Mouse (Mus musculus): ENCODE results near the gene Grap. TPM values are rescaled to one million over a fixed set of nuclear protein-coding genes. Genes with fewer than 3 reads are reported as not detected.

Grap gene
- polyA plus RNA-seq, 1 experiment from 2014 or later, result 72.1 TPM

DNA sequence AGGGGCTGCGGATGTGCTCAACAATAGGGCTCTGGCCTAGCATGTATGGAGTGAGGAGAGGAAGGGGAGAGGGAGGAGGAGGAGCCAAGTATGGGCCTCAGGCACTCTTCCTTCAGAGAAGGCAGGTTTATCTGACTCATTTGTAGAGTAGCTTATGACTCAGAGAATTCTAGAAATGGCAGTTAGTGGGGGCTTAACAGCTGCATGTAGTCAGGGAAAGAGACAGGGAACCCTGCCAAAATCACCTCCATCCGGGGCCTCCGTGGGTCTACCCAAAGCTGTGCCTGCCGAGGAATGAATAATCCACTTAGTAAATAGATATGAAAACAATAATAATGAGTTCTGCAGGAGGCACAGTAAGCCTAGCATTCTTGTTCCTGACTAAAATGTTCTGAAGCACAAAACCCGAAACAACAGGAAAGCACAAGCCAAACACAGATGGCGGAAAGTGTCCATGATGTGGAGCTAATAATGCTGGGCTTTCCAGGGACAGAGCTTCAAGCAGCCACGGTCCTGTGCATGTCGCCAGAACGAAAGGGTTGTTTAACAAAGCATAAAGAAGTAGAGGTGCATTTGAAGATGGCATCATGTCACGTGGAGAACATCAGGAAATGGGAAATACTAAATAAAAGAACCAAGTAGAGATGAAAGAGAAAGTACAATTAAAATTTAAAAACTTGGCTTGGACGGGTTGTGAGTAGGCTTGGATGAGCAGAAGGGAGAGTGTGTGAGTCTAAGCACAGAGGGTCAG is 8.3 kb upstream of the Grap start:
- DNase-seq (ENCODE audit: low spot score), result peak; percentile 69
- Histone ChIP-seq H3K9ac (replicated peaks; ENCODE audit: low read depth) (no peak overlapping the region), H3K4me1 (ENCODE audit: insufficient read depth, low read depth, low read length) (peaks cover 5% of the 10 kb centered on the region; the same call in 1 of the 2 replicates), H3K27ac (ENCODE audit: low read length) (peak overlapping the region; percentile 22), H3K9me3 (ENCODE audit: low read length) (no peaks in the 10 kb centered on the region), H3K27me3 (replicated peaks; ENCODE audit: insufficient read depth, low read length) (no peaks in the 10 kb centered on the region), H3K36me3 (ENCODE audit: insufficient read depth, low read length) (no peaks in the 10 kb centered on the region), H3K4me3 (ENCODE audit: low read depth, low read length) (no peak overlapping the region), H3K4me2 (replicated peaks; ENCODE audit: low read depth, low read length) (no peak overlapping the region)
- 39% methylated on average over 11 of the region's 11 CpGs for WGBS
- TF ChIP-seq CTCF (IDR thresholded peaks at IDR 0.05) (no peak), EP300 (IDR thresholded peaks at IDR 0.05) (no peak)
- ATAC-seq, result peak; percentile 81

DNA sequence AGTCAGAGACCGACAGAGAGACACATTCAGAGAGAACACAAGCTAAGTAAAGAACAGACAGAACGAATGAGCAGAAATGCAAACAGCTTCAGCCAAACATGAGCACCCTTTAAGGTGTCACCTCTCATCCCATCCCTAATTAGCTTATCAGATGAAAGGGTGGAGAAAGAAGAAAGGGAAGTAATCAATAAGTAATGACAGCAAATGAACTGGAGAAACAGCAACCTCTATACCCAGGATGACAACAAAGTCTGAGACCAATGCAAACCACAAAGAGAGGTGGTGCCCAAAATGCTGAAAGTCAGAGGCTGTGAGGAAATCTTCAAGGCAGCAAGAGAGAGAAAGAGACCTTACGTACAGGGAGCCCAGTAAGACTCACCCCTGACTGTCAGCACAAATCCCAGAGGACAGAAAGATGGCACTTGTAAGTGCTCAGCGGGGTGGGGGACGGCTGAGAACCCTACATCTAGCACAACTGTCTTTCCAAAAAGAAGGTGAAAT is 7.7 kb upstream of the Grap start:
- no peaks in the 10 kb centered on the region for H3K36me3 ChIP-seq (ENCODE audit: insufficient read depth, low read length)
- no peaks in the 10 kb centered on the region for H3K9me3 ChIP-seq (ENCODE audit: low read length)
- H3K9ac ChIP-seq (replicated peaks; ENCODE audit: low read depth), result no peak overlapping the region
- 60% methylated on average over 5 of the region's 5 CpGs for WGBS
- ATAC-seq (no peak), DNase-seq (ENCODE audit: low spot score) (no peak)
- H3K27me3 ChIP-seq (replicated peaks; ENCODE audit: insufficient read depth, low read length), result no peaks in the 10 kb centered on the region
- no peak overlapping the region for H3K4me3 ChIP-seq (ENCODE audit: low read depth, low read length)
- peaks cover 5% of the 10 kb centered on the region; the same call in 1 of the 2 replicates for H3K4me1 ChIP-seq (ENCODE audit: insufficient read depth, low read depth, low read length)
- H3K4me2 ChIP-seq (replicated peaks; ENCODE audit: low read depth, low read length), result no peak overlapping the region
- H3K27ac ChIP-seq (ENCODE audit: low read length), result no peak overlapping the region
- TF ChIP-seq EP300 (IDR thresholded peaks at IDR 0.05) (no peak), CTCF (IDR thresholded peaks at IDR 0.05) (no peak)

DNA sequence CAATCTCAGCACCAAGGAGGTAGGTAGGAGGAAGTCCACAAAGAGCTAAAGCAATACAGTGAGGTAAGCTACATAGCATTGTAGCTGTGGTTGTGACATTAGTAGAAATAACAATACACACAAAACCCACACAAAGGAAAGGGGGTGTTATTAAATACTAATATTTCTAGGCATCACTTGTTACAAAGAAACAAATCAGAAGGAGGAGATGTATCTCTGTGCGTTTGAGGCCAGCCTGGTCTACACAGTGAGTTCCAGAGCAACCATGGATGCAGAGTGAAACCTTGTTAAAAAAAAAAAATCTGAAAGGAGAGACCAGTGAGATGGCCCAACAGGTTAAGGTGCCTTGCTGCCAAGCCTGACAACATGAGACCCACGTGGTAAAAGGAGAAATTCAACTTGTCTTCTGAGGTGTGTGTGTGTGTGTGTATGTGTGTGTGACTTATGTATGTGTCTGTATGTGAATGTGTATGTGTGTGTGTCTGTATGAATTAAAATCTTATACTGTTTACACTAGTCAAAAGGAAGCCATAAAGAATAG is 6.5 kb upstream of the Grap start:
- no peak overlapping the region for H3K4me2 ChIP-seq (replicated peaks; ENCODE audit: low read depth, low read length)
- H3K4me1 ChIP-seq (ENCODE audit: insufficient read depth, low read depth, low read length), result peaks cover 5% of the 10 kb centered on the region; the same call in 1 of the 2 replicates
- H3K36me3 ChIP-seq (ENCODE audit: insufficient read depth, low read length), result no peaks in the 10 kb centered on the region
- no peaks in the 10 kb centered on the region for H3K9me3 ChIP-seq (ENCODE audit: low read length)
- H3K4me3 ChIP-seq (ENCODE audit: low read depth, low read length), result no peak overlapping the region
- no peak for TF ChIP-seq CTCF (IDR thresholded peaks at IDR 0.05)
- TF ChIP-seq EP300 (IDR thresholded peaks at IDR 0.05), result no peak
- ATAC-seq, result no peak
- 60% methylated on average over 2 of the region's 2 CpGs for WGBS
- no peak for DNase-seq (ENCODE audit: low spot score)
- H3K27ac ChIP-seq (ENCODE audit: low read length), result no peak overlapping the region
- H3K9ac ChIP-seq (replicated peaks; ENCODE audit: low read depth), result no peak overlapping the region
- H3K27me3 ChIP-seq (replicated peaks; ENCODE audit: insufficient read depth, low read length), result no peaks in the 10 kb centered on the region

DNA sequence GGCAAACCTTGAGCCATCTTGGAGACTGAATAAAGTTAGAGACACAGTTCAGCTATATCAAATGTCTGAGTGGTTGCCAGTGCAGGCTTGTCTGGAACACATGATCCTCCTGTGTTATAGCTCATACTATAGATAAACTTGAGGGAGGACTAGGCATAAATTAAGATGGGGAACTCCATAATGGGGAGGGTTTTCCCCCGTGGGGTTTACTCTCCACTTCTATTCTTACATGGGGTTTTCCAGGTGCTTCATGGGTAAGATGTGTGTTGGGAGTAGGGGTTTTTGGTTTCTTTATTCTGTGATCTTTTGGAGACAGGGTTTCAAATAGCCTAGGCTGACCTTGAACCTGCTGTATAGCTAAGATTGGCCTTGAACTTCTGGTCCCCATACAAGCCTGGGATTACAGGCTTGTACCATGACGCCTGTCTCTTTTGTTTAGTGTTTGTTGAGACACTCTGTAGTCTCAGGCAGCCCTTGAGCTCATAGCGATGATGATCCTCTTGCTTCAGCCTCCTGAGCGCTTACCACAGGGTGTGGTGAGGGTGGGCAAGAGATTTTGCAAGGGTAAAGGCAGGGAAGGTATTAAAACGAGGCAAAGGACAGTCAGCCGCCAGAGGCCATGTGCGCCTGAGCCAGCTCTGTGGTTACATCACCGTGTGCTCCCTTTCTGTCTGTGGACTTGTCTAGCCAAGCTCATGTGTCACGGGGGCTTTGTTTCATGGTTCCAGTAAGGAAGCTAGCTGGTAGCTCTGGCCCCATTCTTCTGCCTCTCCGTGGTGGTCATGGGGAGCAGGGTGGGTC is 5.8 kb upstream of the Grap start:
- H3K4me2 ChIP-seq (replicated peaks; ENCODE audit: low read depth, low read length), result no peak overlapping the region
- ATAC-seq (no peak), DNase-seq (ENCODE audit: low spot score) (no peak)
- no peaks in the 10 kb centered on the region for H3K27me3 ChIP-seq (replicated peaks; ENCODE audit: insufficient read depth, low read length)
- H3K27ac ChIP-seq (ENCODE audit: low read length), result no peak overlapping the region
- H3K9ac ChIP-seq (replicated peaks; ENCODE audit: low read depth), result no peak overlapping the region
- WGBS, result 67% methylated on average over 10 of the region's 10 CpGs
- H3K4me3 ChIP-seq (ENCODE audit: low read depth, low read length), result no peak overlapping the region
- H3K36me3 ChIP-seq (ENCODE audit: insufficient read depth, low read length), result no peaks in the 10 kb centered on the region
- H3K9me3 ChIP-seq (ENCODE audit: low read length), result no peaks in the 10 kb centered on the region
- H3K4me1 ChIP-seq (ENCODE audit: insufficient read depth, low read depth, low read length), result peaks cover 5% of the 10 kb centered on the region; the same call in 1 of the 2 replicates
- TF ChIP-seq EP300 (IDR thresholded peaks at IDR 0.05) (no peak), CTCF (IDR thresholded peaks at IDR 0.05) (no peak)

DNA sequence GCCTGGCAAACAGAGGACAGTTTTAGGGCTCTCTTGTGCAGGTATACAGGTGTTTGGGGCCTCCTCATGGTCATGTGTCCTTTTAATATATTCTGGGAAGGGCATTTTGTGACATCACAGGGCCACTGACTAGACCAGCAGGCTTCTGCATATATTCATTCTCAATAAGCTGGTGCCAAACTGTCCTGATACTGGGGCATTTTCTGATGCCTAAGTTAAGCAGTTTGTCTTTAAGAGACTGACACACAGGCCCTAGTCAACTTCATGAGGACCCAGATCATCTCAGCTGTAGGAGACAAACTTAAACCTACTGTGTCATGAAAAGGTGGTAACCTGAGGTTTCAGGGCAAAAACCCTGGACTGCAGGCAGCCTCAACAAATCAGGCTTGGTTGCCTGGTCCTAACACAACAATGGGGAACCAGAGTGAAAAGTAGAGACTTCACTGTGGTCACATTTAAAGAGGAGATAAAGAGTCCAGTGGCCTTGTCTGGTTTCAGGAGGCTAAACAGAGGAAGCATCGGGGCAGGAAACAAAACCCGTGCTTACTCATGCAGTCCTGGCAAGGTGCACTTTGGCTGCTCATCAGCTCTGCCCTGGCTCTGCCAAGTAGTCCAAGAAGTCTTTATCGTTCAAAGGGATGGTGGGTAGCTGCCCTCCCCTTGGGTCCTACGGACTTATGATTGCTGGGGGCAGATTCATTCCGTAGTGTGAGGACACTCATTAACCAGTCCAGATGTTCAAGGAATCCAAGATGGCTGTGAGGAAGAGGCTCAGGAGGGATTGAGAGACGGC is 4.9 kb upstream of the Grap start:
- Histone ChIP-seq H3K9ac (replicated peaks; ENCODE audit: low read depth) (no peak overlapping the region), H3K4me1 (ENCODE audit: insufficient read depth, low read depth, low read length) (peaks cover 5% of the 10 kb centered on the region; the same call in 1 of the 2 replicates), H3K36me3 (ENCODE audit: insufficient read depth, low read length) (no peaks in the 10 kb centered on the region), H3K4me2 (replicated peaks; ENCODE audit: low read depth, low read length) (no peak overlapping the region), H3K9me3 (ENCODE audit: low read length) (no peaks in the 10 kb centered on the region), H3K27me3 (replicated peaks; ENCODE audit: insufficient read depth, low read length) (no peaks in the 10 kb centered on the region), H3K27ac (ENCODE audit: low read length) (no peak overlapping the region), H3K4me3 (ENCODE audit: low read depth, low read length) (no peak overlapping the region)
- DNase-seq (ENCODE audit: low spot score) (no peak), ATAC-seq (no peak)
- no peak for TF ChIP-seq CTCF (IDR thresholded peaks at IDR 0.05)
- no peak for TF ChIP-seq EP300 (IDR thresholded peaks at IDR 0.05)
- 56% methylated on average over 6 of the region's 6 CpGs for WGBS
